Mouse (Mus musculus) neural tube, embryonic 13.5 days (tissue): ENCODE measurements around the gene Slc6a6. TPM values are rescaled to one million over a fixed set of nuclear protein-coding genes. Genes with fewer than 3 reads are reported as not detected.
A peak's percentile ranks its signal among the peaks of the same experiment; 100 is the strongest.

Experiments
- ATAC-seq: fragments of 200-750 bp; cut with Nextera tagmentation; 2 replicates; pipeline ENCODE4 v1.8.0; 2017; ENCODE audit warnings: low read depth, mild to moderate bottlenecking, moderate TSS enrichment, moderate library complexity
- H3K27ac ChIP-seq: fragments of 300-500 bp; sonication (generic); replicated peaks from 2 replicates; pipeline ENCODE4 v1.5.1; 2015; ENCODE audit warnings: moderate library complexity, mild to moderate bottlenecking, inconsistent platforms
- H3K27me3 ChIP-seq: fragments of 300-500 bp; sonication (generic); 2 replicates; pipeline ENCODE4 v1.6.1; 2015; ENCODE audit warnings: mild to moderate bottlenecking, inconsistent platforms
- H3K36me3 ChIP-seq: fragments of 300-500 bp; sonication (generic); 2 replicates; pipeline ENCODE4 v1.6.1; 2015; ENCODE audit warnings: mild to moderate bottlenecking, inconsistent platforms
- H3K4me1 ChIP-seq: fragments of 300-500 bp; sonication (generic); replicated peaks from 2 replicates; pipeline ENCODE4 v1.6.1; 2015; ENCODE audit warnings: inconsistent platforms
- H3K4me2 ChIP-seq: fragments of 300-500 bp; sonication (generic); 2 replicates; pipeline ENCODE4 v1.6.1; 2015; ENCODE audit warnings: inconsistent platforms, mild to moderate bottlenecking, moderate library complexity
- H3K4me3 ChIP-seq: fragments of 300-500 bp; sonication (generic); 2 replicates; pipeline ENCODE4 v1.5.1; 2015; ENCODE audit warnings: mild to moderate bottlenecking, inconsistent platforms
- H3K9ac ChIP-seq: fragments of 300-500 bp; sonication (generic); 2 replicates; pipeline ENCODE4 v1.6.1; 2015; ENCODE audit warnings: moderate library complexity, mild to moderate bottlenecking, inconsistent platforms
- H3K9me3 ChIP-seq: fragments of 300-500 bp; sonication (generic); 2 replicates; pipeline ENCODE4 v1.6.1; 2016; ENCODE audit warnings: inconsistent platforms
- WGBS: fragments of 180-500 bp; shearing (Covaris S2); methylation state at CpG from one replicate; pipeline ENCODE4 v1.1.7; 2015; 5-methylcytosine and 5-hydroxymethylcytosine counted together
- polyA plus RNA-seq: library from polyadenylated mRNA; unstranded; fragments of >200 nt; fragmentation: Nextera tagmentation; extraction: Ambion mirVana; gene quantifications from 2 replicates; pipeline ENCODE4 v1.2.1, GENCODE M21; 2015

The Slc6a6 gene
- polyA plus RNA-seq, 1 experiment from 2014 or later, result 70.0 TPM

DNA sequence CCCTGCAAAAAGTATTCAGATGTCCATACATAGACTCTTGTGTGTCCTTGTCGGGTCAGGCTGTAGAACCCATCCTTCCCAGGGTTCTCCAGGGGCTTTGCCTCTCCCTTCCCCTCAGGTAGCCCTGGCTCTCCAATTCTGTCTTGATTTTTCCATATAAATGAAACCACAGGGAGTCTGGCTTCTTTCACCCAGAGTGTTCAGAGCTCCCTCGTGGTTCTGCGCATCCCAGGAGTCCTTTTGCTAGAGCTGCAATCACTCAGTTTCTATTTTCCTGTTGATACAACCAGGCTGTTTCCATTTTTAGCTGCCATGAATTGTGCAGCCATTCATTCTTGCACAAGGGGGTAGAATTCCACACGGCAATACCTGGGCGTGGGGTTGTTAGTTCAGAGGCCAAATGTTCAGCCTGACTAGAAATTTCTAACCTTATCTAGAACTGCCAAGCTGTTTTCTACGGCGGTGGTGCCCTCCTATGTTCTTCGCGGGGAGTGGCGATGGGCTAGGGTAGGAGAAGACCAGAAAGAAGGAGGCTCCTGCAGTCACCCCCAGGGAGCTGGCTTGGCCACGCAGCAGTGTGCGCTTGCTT is 5.3 kb upstream of the Slc6a6 start:
- Histone ChIP-seq H3K9me3 (no peaks in the 10 kb centered on the region), H3K4me1 (peaks cover 30% of the 10 kb centered on the region), H3K4me2 (no peak overlapping the region), H3K36me3 (no peaks in the 10 kb centered on the region), H3K4me3 (no peak overlapping the region), H3K27ac (no peak overlapping the region), H3K9ac (no peak overlapping the region), H3K27me3 (no peaks in the 10 kb centered on the region)
- no peak for ATAC-seq
- WGBS, result 52% methylated on average over 12 of the region's 12 CpGs

- no peak overlapping the region for H3K4me2 ChIP-seq
- H3K9me3 ChIP-seq, result no peaks in the 10 kb centered on the region
- WGBS, result 49% methylated on average over 10 of the region's 10 CpGs
- H3K9ac ChIP-seq, result no peak overlapping the region
- H3K27ac ChIP-seq, result no peak overlapping the region
- no peaks in the 10 kb centered on the region for H3K27me3 ChIP-seq
- H3K36me3 ChIP-seq, result no peaks in the 10 kb centered on the region
- peaks cover 30% of the 10 kb centered on the region for H3K4me1 ChIP-seq
- no peak overlapping the region for H3K4me3 ChIP-seq
- ATAC-seq, result no peak
Observed at GRCm38 (mm10) chr6:91679095-91679577, 4.7 kb upstream of the Slc6a6 start.

- H3K9ac ChIP-seq, result no peak overlapping the region
- H3K27ac ChIP-seq, result no peak overlapping the region
- no peak for ATAC-seq
- H3K36me3 ChIP-seq, result no peaks in the 10 kb centered on the region
- no peaks in the 10 kb centered on the region for H3K27me3 ChIP-seq
- H3K4me2 ChIP-seq, result no peak overlapping the region
- no peaks in the 10 kb centered on the region for H3K9me3 ChIP-seq
- no peak overlapping the region for H3K4me3 ChIP-seq
- peaks cover 33% of the 10 kb centered on the region for H3K4me1 ChIP-seq
- 62% methylated on average over 6 of the region's 6 CpGs for WGBS
Observed at GRCm38 (mm10) chr6:91679716-91680115, 4.1 kb upstream of the Slc6a6 start.

GRCm38 (mm10) chr6:91681841-91682240 is 2.0 kb upstream of the Slc6a6 start:
- Histone ChIP-seq H3K27me3 (no peaks in the 10 kb centered on the region), H3K4me1 (peaks cover 54% of the 10 kb centered on the region), H3K36me3 (no peaks in the 10 kb centered on the region), H3K4me2 (no peak overlapping the region), H3K4me3 (no peak overlapping the region), H3K27ac (no peak overlapping the region), H3K9ac (no peak overlapping the region), H3K9me3 (no peaks in the 10 kb centered on the region)
- no peak for ATAC-seq
- WGBS, result 85% methylated on average over 4 of the region's 4 CpGs

DNA sequence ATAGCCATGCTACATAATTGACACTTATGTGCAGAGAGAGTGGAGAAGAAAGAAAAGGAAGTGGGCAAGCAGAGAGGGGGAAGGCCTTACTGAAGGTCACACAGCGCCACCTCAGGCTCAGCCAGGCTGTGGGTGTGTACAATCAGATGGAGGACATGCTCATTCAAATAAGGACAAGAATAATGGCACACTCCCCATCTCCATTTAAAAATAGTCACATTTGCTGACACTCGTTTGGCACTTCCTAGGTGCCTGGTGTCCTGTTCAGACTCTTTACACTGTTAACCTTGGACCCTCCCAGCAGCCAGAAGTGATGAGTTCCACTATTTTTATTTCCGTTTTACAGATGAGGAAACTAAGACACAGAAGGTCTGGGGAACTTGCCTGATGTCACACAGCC is 732 bp upstream of the Slc6a6 start:
- H3K9me3 ChIP-seq, result no peaks in the 10 kb centered on the region
- WGBS, result 45% methylated on average over 3 of the region's 3 CpGs
- no peaks in the 10 kb centered on the region for H3K36me3 ChIP-seq
- no peak for ATAC-seq
- peaks cover 65% of the 10 kb centered on the region for H3K4me1 ChIP-seq
- H3K9ac ChIP-seq, result peak overlapping the region; percentile 73
- no peaks in the 10 kb centered on the region for H3K27me3 ChIP-seq
- H3K4me3 ChIP-seq, result peak overlapping the region; percentile 83; the same call in 1 of the 2 replicates
- H3K27ac ChIP-seq, result peak overlapping the region; percentile 98
- peak overlapping the region; percentile 95 for H3K4me2 ChIP-seq

- Histone ChIP-seq H3K27ac (peak overlapping the region; percentile 98), H3K4me1 (peaks cover 66% of the 10 kb centered on the region), H3K4me2 (peak overlapping the region; percentile 95), H3K36me3 (no peaks in the 10 kb centered on the region), H3K9me3 (no peaks in the 10 kb centered on the region), H3K4me3 (peak overlapping the region; percentile 83), H3K9ac (peak overlapping the region; percentile 97), H3K27me3 (no peaks in the 10 kb centered on the region)
- peak; percentile 62 for ATAC-seq
- 4% methylated on average over 12 of the region's 13 CpGs for WGBS
Observed at GRCm38 (mm10) chr6:91684474-91684829, 599 bp downstream of the Slc6a6 start.

- 0 out of 2 replicates have a peak, but pooled peaks have one; percentile 1 for ATAC-seq
- H3K4me1 ChIP-seq, result peaks cover 66% of the 10 kb centered on the region
Observed at GRCm38 (mm10) chr6:91684831-91685532, 1.1 kb downstream of the Slc6a6 start.

DNA sequence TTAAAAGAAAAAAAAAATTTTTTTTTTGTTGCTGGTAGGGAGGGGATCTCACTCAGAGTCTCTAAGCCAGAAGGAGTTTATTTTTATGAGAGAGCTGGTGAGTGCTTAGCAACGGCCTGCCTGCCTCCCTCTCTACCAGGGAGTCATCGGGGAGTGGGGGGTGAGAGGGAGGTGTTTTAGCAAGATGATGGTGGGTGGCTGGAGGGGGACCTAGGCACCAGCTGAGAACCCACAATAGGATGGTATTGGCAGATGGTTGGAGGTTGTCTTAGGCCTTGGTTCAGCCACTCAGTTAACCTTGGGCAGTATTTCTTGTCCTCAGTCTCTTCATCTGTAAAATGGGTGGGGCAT is 1.7 kb downstream of the Slc6a6 start:
- H3K27me3 ChIP-seq, result no peaks in the 10 kb centered on the region
- peak overlapping the region; percentile 97 for H3K9ac ChIP-seq
- peaks cover 3% of the 10 kb centered on the region; the same call in 1 of the 2 replicates for H3K36me3 ChIP-seq
- 3% methylated on average over 2 of the region's 2 CpGs for WGBS
- H3K4me3 ChIP-seq, result peak overlapping the region; percentile 83
- H3K4me2 ChIP-seq, result peak overlapping the region; percentile 95
- peak overlapping the region; percentile 98; the same call in 1 of the 2 replicates for H3K27ac ChIP-seq
- H3K9me3 ChIP-seq, result no peaks in the 10 kb centered on the region
- H3K4me1 ChIP-seq, result peaks cover 67% of the 10 kb centered on the region
- ATAC-seq, result no peak

More at GRCm38 (mm10) chr6:91684831-91685532, 1.1 kb downstream of the Slc6a6 start:
- 11% methylated on average over 17 of the region's 17 CpGs for WGBS
- Histone ChIP-seq H3K27me3 (no peaks in the 10 kb centered on the region), H3K36me3 (no peaks in the 10 kb centered on the region), H3K27ac (peak overlapping the region; percentile 98), H3K4me2 (peak overlapping the region; percentile 95), H3K9me3 (no peaks in the 10 kb centered on the region), H3K4me3 (peak overlapping the region; percentile 83), H3K9ac (peak overlapping the region; percentile 97)

- 82% methylated on average over 7 of the region's 7 CpGs for WGBS
- no peaks in the 10 kb centered on the region for H3K9me3 ChIP-seq
- no peak for ATAC-seq
Observed at GRCm38 (mm10) chr6:91685896-91686295, 2.0 kb downstream of the Slc6a6 start.

GRCm38 (mm10) chr6:91686597-91686996 is 2.7 kb downstream of the Slc6a6 start:
- Histone ChIP-seq H3K9me3 (no peaks in the 10 kb centered on the region), H3K27ac (no peak overlapping the region), H3K36me3 (peaks cover 11% of the 10 kb centered on the region), H3K4me3 (peak overlapping the region; percentile 83), H3K9ac (peak overlapping the region; percentile 97; the same call in 1 of the 2 replicates), H3K27me3 (no peaks in the 10 kb centered on the region), H3K4me1 (peaks cover 70% of the 10 kb centered on the region), H3K4me2 (peak overlapping the region; percentile 95)
- 55% methylated on average over 4 of the region's 4 CpGs for WGBS
- ATAC-seq, result no peak

More at GRCm38 (mm10) chr6:91685896-91686295, 2.0 kb downstream of the Slc6a6 start:
- Histone ChIP-seq H3K36me3 (peaks cover 7% of the 10 kb centered on the region; the same call in 1 of the 2 replicates), H3K27ac (0 out of 2 replicates have a peak overlapping the region, but pooled peaks have one; percentile 98), H3K4me3 (peak overlapping the region; percentile 83), H3K9ac (peak overlapping the region; percentile 97), H3K27me3 (no peaks in the 10 kb centered on the region), H3K4me2 (peak overlapping the region; percentile 95), H3K4me1 (peaks cover 70% of the 10 kb centered on the region)

- no peaks in the 10 kb centered on the region for H3K27me3 ChIP-seq
- no peak overlapping the region for H3K27ac ChIP-seq
- H3K4me3 ChIP-seq, result no peak overlapping the region
- H3K9ac ChIP-seq, result peak overlapping the region; percentile 13
- ATAC-seq, result no peak
- WGBS, result 77% methylated on average over 6 of the region's 6 CpGs
- no peaks in the 10 kb centered on the region for H3K9me3 ChIP-seq
- H3K36me3 ChIP-seq, result peaks cover 20% of the 10 kb centered on the region
- peak overlapping the region; percentile 31 for H3K4me2 ChIP-seq
- peaks cover 65% of the 10 kb centered on the region for H3K4me1 ChIP-seq
Observed at GRCm38 (mm10) chr6:91688021-91688420, 4.2 kb downstream of the Slc6a6 start.

GRCm38 (mm10) chr6:91689231-91689630 is 5.4 kb downstream of the Slc6a6 start:
- no peak overlapping the region for H3K4me2 ChIP-seq
- peaks cover 20% of the 10 kb centered on the region for H3K36me3 ChIP-seq
- peaks cover 71% of the 10 kb centered on the region for H3K4me1 ChIP-seq
- no peaks in the 10 kb centered on the region for H3K9me3 ChIP-seq
- H3K9ac ChIP-seq, result 0 out of 2 replicates have a peak overlapping the region, but pooled peaks have one; percentile 34
- H3K4me3 ChIP-seq, result no peak overlapping the region
- H3K27me3 ChIP-seq, result no peaks in the 10 kb centered on the region
- H3K27ac ChIP-seq, result no peak overlapping the region
- no peak for ATAC-seq
